Mouse (Mus musculus) MEL (cell line): Measurements from ENCODE around the gene 1600002K03Rik. TPM values are rescaled to one million over a fixed set of nuclear protein-coding genes. Genes with fewer than 3 reads are reported as not detected.

ENCODE experiments used
- DNase-seq: peaks from one replicate; pipeline ENCODE4 v3.0.0; 2011; ENCODE audit warnings: low read depth, low spot score
- H3K27ac ChIP-seq: 2 replicates; pipeline ENCODE4 v1.5.1; 2012; ENCODE audit warnings: low read depth, mild to moderate bottlenecking, control low read depth, low read length, moderate library complexity; ENCODE audit not compliant: control insufficient read depth
- H3K27me3 ChIP-seq, 2 experiments: fragments of 150-350 bp in 1 of 2; sonication (generic) in 1 of 2; 2 replicates each; pipeline ENCODE4 v1.6.1; 2012; ENCODE audit warnings: low read length in 2 of 2, mild to moderate bottlenecking in 2 of 2, improper control_type of control experiment in 1 of 2, moderate library complexity in 1 of 2; ENCODE audit not compliant: insufficient read depth in 2 of 2, control insufficient read depth in 1 of 2
- H3K36me3 ChIP-seq, 2 experiments: 2 replicates each; pipeline ENCODE4 v1.6.1; 2012 to 2014; ENCODE audit warnings: low read length in 2 of 2, improper control_type of control experiment in 1 of 2, inconsistent platforms in 1 of 2, mild to moderate bottlenecking in 1 of 2; ENCODE audit not compliant: insufficient read depth in 2 of 2, control insufficient read depth in 1 of 2
- H3K4me1 ChIP-seq, 2 experiments: fragments of 150-350 bp in 1 of 2; sonication (generic) in 1 of 2; 2 replicates each; pipeline ENCODE4 v1.6.1; 2012; ENCODE audit warnings: low read length in 2 of 2, improper control_type of control experiment in 1 of 2, mild to moderate bottlenecking in 1 of 2; ENCODE audit not compliant: insufficient read depth in 2 of 2, control insufficient read depth in 1 of 2
- H3K4me3 ChIP-seq, 2 experiments: fragments of 150-350 bp in 1 of 2; sonication (generic) in 1 of 2; 2 replicates each; pipeline ENCODE4 v1.5.1; 2012; ENCODE audit warnings: low read depth in 2 of 2, low read length in 2 of 2, mild to moderate bottlenecking in 2 of 2, moderate library complexity in 2 of 2, control low read depth in 1 of 2, improper control_type of control experiment in 1 of 2; ENCODE audit not compliant: control insufficient read depth in 1 of 2, insufficient read depth in 1 of 2
- H3K79me2 ChIP-seq: 2 replicates; pipeline ENCODE4 v1.6.1; 2012; ENCODE audit warnings: mild to moderate bottlenecking, low read length, moderate library complexity; ENCODE audit not compliant: control insufficient read depth, poor library complexity, insufficient read depth
- H3K9ac ChIP-seq: 2 replicates; pipeline ENCODE4 v1.6.1; 2012; ENCODE audit warnings: low read depth, mild to moderate bottlenecking, control low read depth, low read length, moderate library complexity; ENCODE audit not compliant: control insufficient read depth, poor library complexity, severe bottlenecking
- H3K9me3 ChIP-seq: fragments of 150-350 bp; sonication (generic); replicated peaks from 2 replicates; pipeline ENCODE4 v1.6.1; 2012; ENCODE audit warnings: mild to moderate bottlenecking, low read length, improper control_type of control experiment, moderate library complexity; ENCODE audit not compliant: insufficient read depth
- CHD1 ChIP-seq: IDR thresholded peaks from 2 replicates; pipeline ENCODE4 v1.6.1; 2012; ENCODE audit warnings: low read depth, mild to moderate bottlenecking, inconsistent platforms, low read length, improper control_type of control experiment
- CHD2 ChIP-seq: IDR thresholded peaks from 2 replicates; pipeline ENCODE4 v1.6.1; 2011; ENCODE audit warnings: low read length, improper control_type of control experiment
- ELF1 ChIP-seq: IDR thresholded peaks from 2 replicates; pipeline ENCODE4 v1.6.1; 2014; ENCODE audit warnings: low read depth, mild to moderate bottlenecking, inconsistent platforms, low read length, improper control_type of control experiment, moderate library complexity
- JUND ChIP-seq: IDR thresholded peaks from 2 replicates; pipeline ENCODE4 v1.6.1; 2011; ENCODE audit warnings: low read depth, mild to moderate bottlenecking, improper control_type of control experiment, low read length
- KAT2A ChIP-seq: conservative IDR thresholded peaks from 2 replicates; pipeline ENCODE4 v1.6.1; 2012; ENCODE audit warnings: low read depth, low read length, improper control_type of control experiment, inconsistent platforms
- MEF2A ChIP-seq: IDR thresholded peaks from 2 replicates; pipeline ENCODE4 v1.6.1; 2014; ENCODE audit warnings: low read depth, mild to moderate bottlenecking, inconsistent platforms, low read length, improper control_type of control experiment; ENCODE audit not compliant: poor library complexity, insufficient replicate concordance, severe bottlenecking; ENCODE audit errors: extremely low read depth
- MXI1 ChIP-seq: IDR thresholded peaks from 2 replicates; pipeline ENCODE4 v1.6.1; 2011; ENCODE audit warnings: mild to moderate bottlenecking, low read depth, low read length, improper control_type of control experiment
- MYC ChIP-seq: IDR thresholded peaks from 2 replicates; pipeline ENCODE4 v1.6.1; 2011; ENCODE audit warnings: low read depth, mild to moderate bottlenecking, low read length, improper control_type of control experiment, moderate library complexity
- NELFE ChIP-seq: IDR thresholded peaks from 2 replicates; pipeline ENCODE4 v1.6.1; 2011; ENCODE audit warnings: low read depth, low read length, improper control_type of control experiment
- NRF1 ChIP-seq: IDR thresholded peaks from 2 replicates; pipeline ENCODE4 v1.6.1; 2014; ENCODE audit warnings: low read depth, mild to moderate bottlenecking, inconsistent platforms, low read length, improper control_type of control experiment, moderate library complexity; ENCODE audit not compliant: poor library complexity, insufficient read depth, severe bottlenecking
- POLR2A ChIP-seq, 2 experiments: IDR thresholded peaks; 2 replicates each; pipeline ENCODE4 v1.6.1; 2011 to 2012; ENCODE audit warnings: low read length in 2 of 2, mild to moderate bottlenecking in 2 of 2, control low read depth in 1 of 2, improper control_type of control experiment in 1 of 2, low read depth in 1 of 2, moderate library complexity in 1 of 2; ENCODE audit not compliant: control insufficient read depth in 1 of 2, insufficient read depth in 1 of 2, poor library complexity in 1 of 2
- POLR2AphosphoS2 ChIP-seq: IDR thresholded peaks from 2 replicates; pipeline ENCODE4 v1.6.1; 2011; ENCODE audit warnings: low read length, improper control_type of control experiment
- POLR2AphosphoS5 ChIP-seq: IDR thresholded peaks from 2 replicates; pipeline ENCODE4 v1.6.1; 2012; ENCODE audit warnings: low read depth, borderline replicate concordance, mild to moderate bottlenecking, inconsistent platforms, low read length, moderate library complexity, mixed read lengths
- RAD21 ChIP-seq: IDR thresholded peaks from 2 replicates; pipeline ENCODE4 v1.6.1; 2011; ENCODE audit warnings: mild to moderate bottlenecking, low read depth, low read length, improper control_type of control experiment
- RCOR1 ChIP-seq: IDR thresholded peaks from 2 replicates; pipeline ENCODE4 v1.6.1; 2012; ENCODE audit warnings: low read depth, mild to moderate bottlenecking, inconsistent platforms, low read length, improper control_type of control experiment
- TBP ChIP-seq: IDR thresholded peaks from 2 replicates; pipeline ENCODE4 v1.8.0; 2011; ENCODE audit warnings: low read depth, low read length, improper control_type of control experiment
- TCF12 ChIP-seq: IDR thresholded peaks from 2 replicates; pipeline ENCODE4 v1.6.1; 2014; ENCODE audit warnings: low read depth, mild to moderate bottlenecking, inconsistent platforms, low read length, improper control_type of control experiment, moderate library complexity
- USF1 ChIP-seq: IDR thresholded peaks from 2 replicates; pipeline ENCODE4 v1.6.1; 2014; ENCODE audit warnings: low read depth, mild to moderate bottlenecking, inconsistent platforms, low read length, improper control_type of control experiment, moderate library complexity
- ZC3H11A ChIP-seq: IDR thresholded peaks from 2 replicates; pipeline ENCODE4 v1.6.1; 2012; ENCODE audit warnings: low read depth, mild to moderate bottlenecking, inconsistent platforms, low read length, improper control_type of control experiment
- ZMIZ1 ChIP-seq: IDR thresholded peaks from 2 replicates; pipeline ENCODE4 v1.6.1; 2012; ENCODE audit warnings: low read depth, mild to moderate bottlenecking, inconsistent platforms, low read length, improper control_type of control experiment, moderate library complexity
- ZNF384 ChIP-seq: IDR thresholded peaks from 2 replicates; pipeline ENCODE4 v1.6.1; 2012; ENCODE audit warnings: low read depth, mild to moderate bottlenecking, inconsistent platforms, low read length, improper control_type of control experiment
- polyA plus RNA-seq, 2 experiments: library from polyadenylated mRNA; stranded (reverse) in 1 of 2; unstranded in 1 of 2; fragments of >175 nt in 1 of 2; fragments of >200 nt in 1 of 2; gene quantifications; 2 replicates each; pipeline versions ENCODE4 v1.2.1 to v1.2.4; 2012; ENCODE audit warnings: low replicate concordance in 2 of 2, low read depth in 1 of 2; ENCODE audit not compliant: insufficient read length in 2 of 2, insufficient read depth in 1 of 2, missing spikeins in 1 of 2
- total RNA-seq: library from RNA; depleted of rRNA; stranded (reverse); fragments of 300-350 nt; gene quantifications from 2 replicates; pipeline ENCODE4 v1.2.3, GENCODE M21; 2012

The 1600002K03Rik gene
- total and polyA plus RNA-seq, 3 experiments, result 11.4 to 16.9 TPM; not detected in 1

DNA sequence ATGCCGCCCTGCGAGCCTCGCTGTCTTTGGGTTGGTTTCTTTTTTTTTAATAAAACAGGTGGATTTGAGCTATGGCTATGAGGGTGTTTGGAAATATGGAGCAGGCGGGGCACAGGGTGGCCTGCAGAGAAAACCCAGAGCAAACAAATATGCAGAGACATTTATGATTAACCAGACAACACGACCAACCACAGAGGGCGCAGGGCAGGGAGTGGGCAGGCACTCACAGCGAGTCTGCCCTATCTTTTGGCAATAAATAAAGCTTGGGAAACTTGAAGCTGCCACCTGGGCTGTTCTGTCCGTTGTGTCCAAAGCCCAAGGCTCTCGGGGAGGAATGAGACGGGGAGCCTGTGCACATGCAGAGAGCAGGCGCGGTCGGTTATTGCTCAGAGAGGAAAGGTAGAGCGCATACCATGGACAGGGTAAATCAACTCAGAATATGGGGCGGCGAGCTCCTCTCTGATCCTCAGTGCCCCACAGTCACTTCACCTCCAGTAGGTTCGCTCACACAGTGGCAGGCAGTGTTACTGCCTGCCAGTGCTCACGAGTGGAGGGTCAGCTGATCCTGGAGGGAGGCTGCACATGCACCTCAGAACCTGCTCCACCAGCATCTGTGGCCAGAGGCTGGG is 42.2 kb upstream of the 1600002K03Rik start:
- Histone ChIP-seq H3K36me3 (no peaks in the 10 kb centered on the region; a peak in 1 of 4 replicates), H3K4me1 (no peaks in the 10 kb centered on the region), H3K9me3 (no peaks in the 10 kb centered on the region), H3K4me3 (no peak overlapping the region), H3K27ac (no peak overlapping the region), H3K79me2 (no peaks in the 10 kb centered on the region; the same call in 1 of the 2 replicates), H3K27me3 (no peaks in the 10 kb centered on the region), H3K9ac (no peak overlapping the region)
- TF ChIP-seq TCF12 (no peak), MYC (no peak), ZC3H11A (no peak), ZNF384 (no peak)
- no peak for DNase-seq

DNA sequence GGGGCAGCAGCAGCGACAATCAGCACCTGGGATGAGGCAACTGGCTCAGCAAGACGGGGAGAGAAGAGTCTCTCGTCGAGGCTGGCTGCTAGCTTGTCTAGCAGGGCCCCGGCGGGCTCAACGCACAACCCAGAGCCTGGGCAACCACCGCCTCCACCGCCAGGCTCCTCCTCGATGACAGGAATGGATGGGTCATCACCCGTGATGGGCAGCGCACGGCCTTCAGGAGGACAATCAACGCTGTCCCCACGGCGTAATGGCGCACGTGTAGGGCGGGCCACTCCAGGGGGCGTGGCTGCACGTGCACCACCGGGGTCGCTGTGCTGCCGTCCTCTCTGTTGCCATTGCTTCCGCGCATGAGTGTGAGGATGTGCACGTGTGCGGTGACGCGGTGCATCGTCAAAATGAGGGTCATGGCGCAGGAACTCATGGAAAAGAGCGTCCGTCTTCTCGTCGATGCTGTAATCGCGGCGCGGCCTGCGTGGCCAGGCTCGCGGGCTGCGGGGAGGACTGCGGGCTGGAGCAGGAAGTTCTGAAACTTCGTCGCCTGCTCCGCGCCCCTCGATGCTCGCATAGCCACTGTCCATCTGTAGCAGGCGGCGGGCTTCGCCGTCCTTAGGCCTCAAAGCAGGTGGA is 41.3 kb upstream of the 1600002K03Rik start:
- Histone ChIP-seq H3K9ac (no peak overlapping the region), H3K4me1 (no peaks in the 10 kb centered on the region), H3K79me2 (no peaks in the 10 kb centered on the region), H3K27me3 (no peaks in the 10 kb centered on the region), H3K36me3 (no peaks in the 10 kb centered on the region), H3K27ac (no peak overlapping the region), H3K9me3 (no peaks in the 10 kb centered on the region), H3K4me3 (no peak overlapping the region)
- no peak for TF ChIP-seq TBP
- TF ChIP-seq ELF1, result no peak
- peak; percentile 19; the same call in 1 of the 2 replicates for TF ChIP-seq POLR2AphosphoS5
- TF ChIP-seq POLR2AphosphoS2, result no peak
- DNase-seq, result no peak

DNA sequence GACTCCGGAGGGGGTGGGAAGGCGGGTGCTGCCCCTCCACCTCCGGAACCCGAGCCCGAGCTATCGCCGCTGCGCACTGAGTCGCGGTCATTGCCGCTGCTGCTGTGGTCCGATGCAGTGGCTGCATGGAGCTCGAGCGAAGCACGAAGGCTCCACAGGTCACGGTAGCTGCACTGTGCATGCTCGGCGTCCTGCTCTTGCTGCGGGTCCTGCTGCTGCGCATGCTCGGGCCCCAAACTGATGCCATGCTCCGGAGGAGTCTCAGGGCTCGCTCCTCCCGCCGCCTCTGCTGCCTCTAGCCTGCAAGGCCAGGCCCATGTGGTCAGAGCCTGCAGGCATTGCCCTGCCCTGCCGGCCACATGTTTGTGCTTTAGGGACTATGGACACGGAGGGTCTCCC is 40.8 kb upstream of the 1600002K03Rik start:
- H3K27me3 ChIP-seq, result no peaks in the 10 kb centered on the region
- H3K4me1 ChIP-seq, result no peaks in the 10 kb centered on the region
- H3K9me3 ChIP-seq, result no peaks in the 10 kb centered on the region
- no peak overlapping the region for H3K9ac ChIP-seq
- H3K27ac ChIP-seq, result no peak overlapping the region
- TF ChIP-seq MEF2A, result no peak
- TF ChIP-seq MXI1, result no peak
- TF ChIP-seq RCOR1, result no peak
- TF ChIP-seq RAD21, result no peak
- TF ChIP-seq MYC, result no peak
- TF ChIP-seq CHD2, result no peak
- TF ChIP-seq CHD1, result no peak
- TF ChIP-seq NRF1, result no peak
- no peak for TF ChIP-seq TCF12
- TF ChIP-seq ZMIZ1, result no peak
- TF ChIP-seq JUND, result no peak
- no peak for TF ChIP-seq KAT2A
- TF ChIP-seq NELFE, result no peak
- no peak for TF ChIP-seq POLR2A (IDR thresholded peaks at IDR 0.05; ENCODE audit: control insufficient read depth in 1 of 2, insufficient read depth in 1 of 2, low read depth in 1 of 2, low read length in 2 of 2, poor library complexity in 1 of 2)
- TF ChIP-seq USF1, result no peak
- no peak for TF ChIP-seq POLR2AphosphoS5
- no peak for DNase-seq
- no peak overlapping the region for H3K4me3 ChIP-seq
- H3K36me3 ChIP-seq, result no peaks in the 10 kb centered on the region
- no peaks in the 10 kb centered on the region for H3K79me2 ChIP-seq
